Mouse (Mus musculus) adrenal gland, postnatal 25 days (tissue): ENCODE data around the gene 1700012B07Rik. TPM values are rescaled to one million over a fixed set of nuclear protein-coding genes. Genes with fewer than 3 reads are reported as not detected.
A peak's percentile ranks its signal among the peaks of the same experiment; 100 is the strongest.

Experiments
- DNase-seq: peaks from one replicate; pipeline ENCODE4 v3.0.0; 2021; ENCODE audit warnings: mixed read lengths
- long read RNA-seq: library from polyadenylated mRNA; stranded (forward); transcript quantifications from one replicate; pipeline ENCODE4 v2.0.0, GENCODE M21; 2021
- total RNA-seq: library from RNA; stranded (reverse); gene quantifications from 2 replicates; pipeline ENCODE4 v1.2.3, GENCODE M21; 2021

1700012B07Rik gene
- total RNA-seq, result not detected in 2 replicates
- long read RNA-seq, result 0 reads

DNA sequence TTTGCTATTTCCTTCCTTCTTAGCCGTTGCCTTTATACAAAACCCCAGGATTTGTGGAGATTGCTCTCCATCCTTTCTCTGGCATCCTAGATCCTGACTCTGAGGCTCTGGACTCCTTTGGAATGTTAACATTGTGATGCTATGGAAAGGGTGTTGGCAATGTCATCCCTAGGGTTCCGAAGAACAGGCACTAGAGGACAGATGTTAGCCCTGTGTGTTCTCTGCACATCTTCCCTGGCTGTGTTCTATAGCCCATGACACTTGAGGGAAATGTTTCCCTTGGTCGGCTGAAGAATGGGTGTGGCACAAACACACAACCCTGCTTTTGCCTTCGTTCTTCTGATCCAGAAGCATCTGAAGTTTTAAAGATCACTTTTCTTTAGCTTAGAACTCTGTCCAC lies at the start of gene 1700012B07Rik:
1700012B07Rik (minus strand) TSS at position 101 of the 400 bp plus-strand sequence.
- DNase-seq, result no peak

DNA sequence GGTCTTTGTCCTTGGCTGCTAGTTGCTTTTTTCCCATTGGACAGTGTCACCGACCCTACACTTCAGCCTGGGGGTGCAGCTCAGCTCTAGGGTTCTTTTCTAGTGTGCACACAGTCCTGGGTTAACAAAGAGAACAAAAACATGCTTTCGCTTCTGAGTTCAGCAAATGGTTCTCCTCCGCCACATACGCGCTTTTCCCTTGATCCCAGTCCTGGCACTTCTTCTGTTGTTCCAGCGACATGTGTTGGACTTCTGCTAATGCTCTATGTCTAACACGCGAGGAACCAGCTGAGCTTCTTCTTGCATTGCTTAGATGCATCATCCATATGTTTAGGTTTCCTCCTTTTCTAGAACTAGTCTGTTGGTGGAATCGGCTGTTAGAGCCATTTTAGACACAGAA lies 48.9 kb upstream of the 1700012B07Rik start:
- no peak for DNase-seq

DNA sequence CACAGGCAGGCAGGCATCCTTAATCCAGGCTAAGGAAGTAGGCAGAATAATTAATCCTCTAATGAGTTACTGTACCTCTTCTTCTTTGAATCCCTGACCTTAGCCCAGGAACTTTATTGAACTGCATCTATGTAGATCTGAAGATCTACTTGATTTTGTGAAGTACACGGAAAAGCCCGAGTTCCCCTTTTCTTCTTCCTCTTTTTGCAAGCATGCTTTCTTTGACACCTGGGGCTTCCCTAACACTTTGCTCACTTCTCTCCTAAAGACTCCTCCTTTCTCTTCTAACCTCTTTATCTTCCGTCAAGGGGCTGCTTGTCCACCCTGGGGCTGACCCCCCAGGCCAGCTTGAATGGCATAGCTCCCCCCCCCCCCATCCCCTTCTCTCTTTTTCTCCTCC lies 48.0 kb upstream of the 1700012B07Rik start:
- no peak for DNase-seq

DNA sequence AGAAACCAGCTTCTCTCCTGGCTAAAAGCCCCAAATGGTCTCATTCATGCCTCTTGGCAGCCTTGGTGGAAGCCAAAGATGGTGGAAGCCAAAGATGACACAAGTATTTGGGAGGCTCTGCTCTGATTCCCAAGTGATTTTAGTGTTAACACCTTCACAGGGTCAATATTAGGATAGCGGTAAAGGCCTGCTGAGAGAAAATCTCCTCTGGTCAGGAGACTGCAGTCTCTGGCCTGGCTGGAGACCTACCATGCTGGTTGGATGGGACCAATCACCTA lies 47.6 kb upstream of the 1700012B07Rik start:
- no peak for DNase-seq

DNA sequence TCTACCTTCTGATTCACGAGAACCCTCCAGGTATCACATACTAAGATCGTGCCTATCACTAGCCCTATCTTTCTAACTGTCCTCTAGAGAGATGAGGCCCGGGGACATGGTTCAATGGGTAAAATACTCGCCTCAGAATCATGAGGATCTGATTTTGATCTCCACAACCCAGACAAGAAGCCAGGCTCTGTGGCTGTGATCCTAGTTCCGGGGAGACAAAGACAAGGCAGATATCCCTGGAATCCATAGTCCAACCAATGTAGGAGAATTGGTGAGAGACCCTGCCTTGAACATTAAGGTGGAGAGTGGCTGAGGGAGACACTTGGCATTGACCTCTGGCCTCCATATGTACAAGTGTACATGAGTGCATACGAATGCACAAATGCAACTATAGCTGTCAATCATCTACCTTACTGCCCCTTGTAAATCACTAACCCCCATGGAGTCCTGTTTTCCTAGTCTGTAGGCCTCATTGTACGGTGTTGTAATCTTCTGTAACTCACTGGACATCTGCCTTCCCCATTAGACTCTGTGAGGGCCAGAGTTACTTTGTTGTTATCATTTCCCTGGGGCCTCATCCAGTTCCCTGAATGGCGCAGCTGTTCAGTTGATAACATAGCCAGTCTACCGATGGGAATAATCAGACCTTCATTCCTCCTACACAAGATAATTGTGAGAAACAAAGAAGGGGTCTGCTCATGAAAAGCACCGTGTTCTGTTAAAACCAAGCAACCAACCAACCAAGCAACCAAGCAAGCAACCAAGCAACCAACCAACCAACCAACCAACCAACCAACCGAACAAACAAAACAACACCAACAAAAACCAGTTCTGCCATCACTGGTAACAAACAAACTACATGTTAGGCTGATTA lies 47.0 kb upstream of the 1700012B07Rik start:
- no peak for DNase-seq

DNA sequence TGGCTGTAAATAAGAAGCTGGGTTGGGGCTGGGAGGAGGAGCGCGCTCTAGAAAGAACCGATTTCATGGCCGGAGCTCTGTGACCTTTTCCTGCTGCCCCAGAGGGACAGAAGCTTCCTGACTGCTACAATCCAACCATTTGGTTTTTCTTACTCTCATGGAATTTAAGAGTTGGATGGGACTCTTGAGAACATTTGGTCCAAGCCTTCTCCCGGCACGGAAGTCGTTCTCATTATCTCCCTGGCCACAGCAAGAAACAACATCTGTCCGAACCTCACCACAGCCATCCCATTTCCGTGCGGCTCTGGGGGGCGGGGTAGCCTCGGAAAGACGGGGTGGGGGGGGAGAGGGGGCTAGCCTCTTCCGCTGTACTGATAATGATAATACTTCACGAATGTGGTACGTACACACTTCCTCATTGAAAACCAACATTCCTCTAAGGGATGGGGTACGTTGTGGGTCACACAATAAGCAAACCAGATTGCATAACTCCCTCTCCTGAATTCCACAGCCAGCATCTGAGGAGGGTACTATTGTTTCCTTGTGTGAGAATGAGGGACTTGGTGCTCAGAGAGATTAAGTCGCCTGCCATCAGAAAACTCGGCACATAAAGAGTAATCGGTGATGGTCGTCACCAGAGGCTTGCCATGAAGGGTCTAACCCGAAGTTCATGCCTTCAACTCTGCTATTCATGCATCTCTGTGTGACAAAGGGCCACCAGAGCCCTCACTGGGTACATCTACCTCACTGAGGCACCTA lies 46.2 kb upstream of the 1700012B07Rik start:
- no peak for DNase-seq

DNA sequence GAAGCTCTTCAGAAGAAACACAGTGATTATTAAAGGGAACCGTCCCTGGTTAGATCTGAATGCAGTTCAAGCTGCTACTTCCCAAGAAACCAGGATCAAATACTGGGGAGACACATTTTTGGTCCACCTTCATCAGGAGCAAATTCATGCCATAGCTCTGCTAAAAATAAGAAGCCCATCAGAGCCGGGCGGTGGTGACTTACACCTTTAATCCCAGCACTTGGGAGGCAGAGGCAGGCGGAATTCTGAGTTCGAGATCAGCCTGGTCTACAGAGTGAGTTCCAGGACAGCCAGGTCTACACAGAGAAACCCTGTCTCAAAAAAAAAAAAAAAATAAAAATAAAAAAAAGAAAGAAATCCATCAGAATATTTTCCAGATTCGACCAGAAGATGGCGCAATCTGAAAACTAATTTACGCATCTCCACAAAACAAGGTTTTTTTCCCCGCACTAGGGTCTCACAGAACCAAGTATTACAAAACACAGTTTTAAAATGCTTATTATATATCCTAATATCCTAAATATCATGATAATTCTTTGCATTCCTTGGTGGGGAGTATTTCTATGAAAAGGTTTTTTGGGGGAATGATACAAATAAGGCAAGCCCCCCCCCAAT lies 45.4 kb upstream of the 1700012B07Rik start:
- no peak for DNase-seq

DNA sequence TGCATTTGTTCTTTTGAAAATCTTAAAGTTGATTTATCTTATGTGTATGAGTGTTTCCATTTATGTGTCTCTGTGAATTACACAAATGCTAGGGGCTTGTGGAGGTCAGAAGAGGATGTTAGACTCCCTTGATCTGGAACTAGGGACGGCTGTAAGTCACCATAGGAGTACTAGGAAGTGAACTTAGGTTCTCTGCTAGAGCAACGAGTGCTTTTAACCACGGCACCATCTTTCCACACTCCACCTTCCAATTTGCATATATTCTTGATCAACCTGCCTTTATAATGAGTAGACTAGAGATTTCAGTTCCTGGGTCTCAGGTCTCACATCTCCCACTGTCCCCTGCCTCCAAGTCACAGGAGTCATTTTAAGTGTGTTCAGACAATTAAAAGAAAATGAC lies 44.8 kb upstream of the 1700012B07Rik start:
- no peak for DNase-seq

DNA sequence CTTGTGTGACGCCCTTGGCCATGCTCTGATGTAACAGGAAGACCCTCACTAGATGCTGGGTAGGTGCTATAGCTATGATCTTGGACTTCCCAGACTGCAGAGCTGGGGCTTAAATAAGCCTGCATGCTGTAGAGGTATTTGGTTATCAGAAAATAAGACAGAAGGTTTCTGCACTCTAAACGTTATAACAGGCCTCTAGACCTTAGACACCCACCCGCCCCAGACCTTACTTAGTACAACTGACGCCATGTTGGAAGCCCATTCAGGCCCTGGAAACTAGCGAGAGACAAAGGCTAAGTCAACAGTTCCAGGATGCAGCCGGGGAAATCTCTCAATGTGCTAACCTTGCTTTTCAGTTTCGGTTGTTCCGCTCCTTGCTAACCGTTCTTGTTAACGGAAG lies 44.2 kb upstream of the 1700012B07Rik start:
- no peak for DNase-seq

DNA sequence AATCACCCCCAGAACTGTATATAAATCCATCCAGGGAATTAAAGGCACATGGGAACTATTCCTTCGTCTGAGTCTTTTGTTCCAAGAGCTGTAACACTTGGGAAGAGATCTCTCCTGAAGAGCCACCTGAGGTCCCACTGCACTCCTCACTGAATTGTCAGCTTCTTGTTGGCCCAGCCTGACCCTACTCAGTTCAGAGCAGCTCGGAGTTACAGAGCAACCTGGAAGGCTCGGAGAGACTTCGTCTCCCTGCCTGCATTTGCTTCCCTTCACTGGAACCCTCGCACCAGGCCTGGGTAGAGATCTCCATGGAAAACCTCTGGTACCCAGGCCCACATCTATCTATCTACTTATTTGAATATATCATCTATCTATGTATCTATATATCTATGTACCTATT lies 40.0 kb upstream of the 1700012B07Rik start:
- DNase-seq, result no peak

DNA sequence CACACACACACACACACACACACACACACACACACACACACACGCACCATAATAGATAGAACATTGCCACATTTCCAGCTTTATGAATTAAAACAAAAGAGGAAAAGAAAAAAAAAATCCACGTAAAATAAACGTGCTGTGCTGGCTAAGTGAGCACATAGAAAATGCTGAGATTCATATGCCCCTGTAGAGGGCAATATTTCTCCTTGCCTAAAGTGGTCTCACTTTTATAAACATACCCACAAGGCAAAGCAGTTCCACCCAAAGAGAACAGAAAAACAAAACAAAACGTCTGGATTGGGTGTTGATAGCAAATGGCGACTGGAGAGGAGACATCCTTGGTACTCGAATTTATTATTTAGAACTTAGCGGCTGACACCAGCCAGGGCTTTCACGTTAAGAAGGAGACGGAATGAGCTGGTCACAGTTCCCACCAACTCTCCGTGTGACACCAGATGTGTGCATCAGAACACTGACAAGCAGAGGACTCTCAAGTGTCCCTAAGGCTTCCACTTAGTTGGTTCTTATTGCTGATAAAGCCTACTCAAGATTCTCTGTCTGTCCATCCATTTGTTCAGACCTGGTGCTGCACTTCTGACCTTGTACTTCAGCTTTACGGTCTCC lies 38.8 kb upstream of the 1700012B07Rik start:
- no peak for DNase-seq

DNA sequence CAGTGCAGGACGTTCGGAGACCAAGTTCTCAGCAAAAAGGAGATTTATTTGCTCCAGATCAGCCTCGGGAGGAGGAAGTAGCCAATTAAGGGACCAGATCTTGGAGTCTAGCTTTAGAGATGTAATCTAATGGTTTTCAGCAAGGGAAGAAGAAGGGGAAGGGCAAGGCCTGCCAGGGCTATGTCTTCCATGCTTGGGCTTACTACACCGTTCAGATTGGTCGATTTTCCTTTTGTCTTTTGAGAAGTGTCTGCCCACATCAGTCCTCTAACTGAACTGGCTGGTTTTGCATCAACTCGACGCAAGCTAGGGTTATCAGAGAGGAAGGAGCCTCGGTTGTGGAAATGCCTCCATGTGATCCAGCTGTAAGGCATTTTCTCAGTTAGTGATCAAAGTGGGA lies 37.7 kb upstream of the 1700012B07Rik start:
- no peak for DNase-seq

DNA sequence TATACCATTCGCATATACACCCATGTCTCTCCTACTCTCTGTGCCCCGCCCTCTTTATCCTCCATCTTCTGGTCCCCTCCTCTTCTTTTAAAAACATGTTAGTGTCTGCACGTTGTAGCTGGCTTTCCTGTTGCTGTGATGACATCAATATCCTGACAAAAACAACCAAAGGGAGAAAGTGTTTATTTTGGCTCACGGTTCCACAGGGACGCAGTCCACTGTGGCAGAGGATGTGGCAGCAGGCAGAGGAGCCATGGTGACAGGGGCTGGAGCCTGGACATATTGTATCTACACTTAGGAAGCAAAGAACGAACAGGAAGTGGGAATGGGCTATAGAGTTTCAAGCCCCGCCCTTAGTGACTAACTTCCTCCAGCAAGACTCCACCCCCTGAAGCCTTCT lies 36.1 kb upstream of the 1700012B07Rik start:
- DNase-seq, result no peak

DNA sequence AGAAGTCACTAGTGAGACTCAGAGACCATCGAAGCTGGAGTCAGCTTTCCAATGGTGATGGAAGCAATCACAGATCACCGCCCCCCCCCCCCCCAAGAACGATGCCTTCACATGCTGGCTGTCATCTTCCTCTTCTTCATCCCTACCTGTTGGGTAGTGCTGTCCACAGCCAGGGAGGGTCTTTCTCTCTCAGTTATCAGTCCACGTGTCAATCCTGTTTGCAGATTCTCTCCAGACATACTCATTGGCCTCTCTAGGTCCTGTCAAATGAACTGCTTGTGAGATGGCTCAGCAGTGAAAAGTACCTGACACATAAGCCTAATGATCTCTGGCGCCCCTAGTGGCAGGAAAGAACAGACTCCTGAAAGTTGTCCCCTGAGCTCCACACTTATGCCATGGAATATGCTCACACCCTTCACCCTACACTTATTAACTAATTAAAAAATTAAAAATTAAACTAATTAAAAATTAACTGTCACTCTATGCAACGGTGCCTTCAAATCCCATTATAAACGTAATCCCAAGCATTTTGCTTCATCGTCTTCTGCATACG lies 35.4 kb upstream of the 1700012B07Rik start:
- peak; percentile 55 for DNase-seq

DNA sequence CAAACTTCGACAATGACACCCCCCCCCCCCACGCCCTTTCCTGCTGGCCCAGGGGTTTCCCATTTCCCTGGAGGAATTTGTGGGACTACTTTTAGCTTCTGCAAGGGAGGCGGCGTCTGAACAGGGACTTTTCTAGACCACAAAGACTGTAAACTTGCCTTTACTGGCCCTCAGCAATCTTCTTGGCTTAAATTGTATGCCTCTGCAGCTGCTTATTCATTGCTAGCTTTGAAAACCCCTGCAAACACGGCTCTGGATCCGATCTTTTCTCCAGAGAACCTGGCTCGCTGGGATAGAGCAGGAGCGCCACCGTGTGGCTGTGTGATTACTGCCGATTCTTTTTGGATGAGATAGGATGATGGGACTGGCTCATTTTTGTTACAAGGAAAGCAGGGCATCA lies 32.7 kb upstream of the 1700012B07Rik start:
- DNase-seq, result peak; percentile 92

DNA sequence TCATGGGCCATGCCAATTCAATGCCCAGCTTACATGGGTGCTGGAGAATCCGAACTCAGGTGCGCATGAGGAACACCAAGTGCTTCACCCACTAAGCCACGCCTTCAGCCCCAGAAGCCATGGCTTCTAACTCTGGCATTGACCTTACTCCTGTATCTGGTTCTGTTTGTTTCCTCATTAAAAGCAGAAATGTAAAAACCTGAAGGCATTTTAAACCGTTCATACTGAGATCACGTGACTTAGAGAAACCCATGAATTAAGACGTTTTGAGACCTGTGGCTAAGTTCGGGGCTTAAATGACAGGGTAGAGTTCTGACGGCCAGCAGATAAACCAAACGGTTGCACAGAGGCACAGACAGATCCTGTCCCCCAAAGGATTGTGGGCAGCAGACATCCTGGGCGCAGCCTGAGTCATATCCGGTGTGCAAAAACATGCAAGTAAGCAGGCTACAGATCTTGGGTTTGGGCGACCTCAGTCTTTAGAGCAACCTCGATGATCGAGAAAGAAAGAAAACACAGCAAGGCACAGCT lies 32.2 kb upstream of the 1700012B07Rik start:
- DNase-seq, result no peak

DNA sequence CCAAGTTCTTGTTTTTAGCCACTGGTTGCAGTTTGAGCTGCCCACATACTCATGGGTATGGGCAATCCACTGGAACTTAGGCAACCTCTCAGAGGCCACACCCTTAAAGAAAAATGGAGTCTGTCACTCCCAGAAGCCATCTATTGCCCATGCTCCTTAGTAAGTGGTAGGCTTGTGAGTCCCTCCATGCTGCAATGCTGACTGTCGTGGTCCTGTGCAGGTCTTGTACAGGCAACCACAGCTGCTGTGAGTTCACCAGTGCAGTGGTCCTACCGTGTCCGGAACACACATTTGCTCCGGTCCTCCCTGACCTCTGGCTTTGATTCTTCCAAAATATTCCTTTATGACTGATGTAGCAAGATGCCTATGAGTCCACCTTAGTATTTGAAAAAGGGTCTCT lies 31.6 kb upstream of the 1700012B07Rik start:
- DNase-seq, result no peak

DNA sequence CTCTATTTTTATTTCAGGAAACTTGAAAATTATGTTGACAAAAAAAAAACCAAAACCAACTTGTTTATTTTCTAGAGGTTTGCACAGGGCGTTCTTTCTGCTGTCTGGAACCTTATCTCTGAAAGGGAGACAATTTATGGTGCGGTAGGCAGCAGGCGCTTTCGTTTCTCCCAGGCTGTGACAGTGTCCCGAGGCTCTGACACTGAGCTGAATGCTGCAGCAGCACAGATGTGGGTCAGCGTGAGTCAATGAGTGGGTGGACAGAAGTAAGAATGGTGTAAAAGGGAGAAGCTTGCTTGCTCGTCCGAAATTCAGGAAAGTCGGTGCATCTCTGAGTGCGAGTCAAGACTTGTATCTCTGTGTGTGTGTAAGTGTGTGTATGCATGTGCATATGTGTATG lies 29.2 kb upstream of the 1700012B07Rik start:
- peak; percentile 57 for DNase-seq

DNA sequence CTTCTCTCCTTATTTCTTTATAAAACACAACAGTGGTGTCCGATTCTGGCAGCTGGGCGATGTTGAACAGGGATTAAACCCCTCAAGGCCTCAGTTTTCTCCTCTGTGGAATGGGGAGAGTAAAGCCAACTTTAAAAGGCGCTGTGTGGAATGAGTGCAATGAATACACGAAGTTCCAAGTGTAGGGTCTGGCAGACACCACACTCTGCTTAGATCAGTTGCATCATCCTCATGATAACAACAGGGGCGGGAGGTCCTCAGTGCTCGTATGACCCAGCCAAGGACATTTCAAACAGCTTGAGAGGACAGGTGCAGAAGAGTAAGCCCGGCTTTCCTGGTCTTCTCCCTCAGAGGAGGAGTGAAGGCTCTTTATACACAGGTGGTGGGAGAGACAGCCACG lies 26.2 kb upstream of the 1700012B07Rik start:
- DNase-seq, result no peak

DNA sequence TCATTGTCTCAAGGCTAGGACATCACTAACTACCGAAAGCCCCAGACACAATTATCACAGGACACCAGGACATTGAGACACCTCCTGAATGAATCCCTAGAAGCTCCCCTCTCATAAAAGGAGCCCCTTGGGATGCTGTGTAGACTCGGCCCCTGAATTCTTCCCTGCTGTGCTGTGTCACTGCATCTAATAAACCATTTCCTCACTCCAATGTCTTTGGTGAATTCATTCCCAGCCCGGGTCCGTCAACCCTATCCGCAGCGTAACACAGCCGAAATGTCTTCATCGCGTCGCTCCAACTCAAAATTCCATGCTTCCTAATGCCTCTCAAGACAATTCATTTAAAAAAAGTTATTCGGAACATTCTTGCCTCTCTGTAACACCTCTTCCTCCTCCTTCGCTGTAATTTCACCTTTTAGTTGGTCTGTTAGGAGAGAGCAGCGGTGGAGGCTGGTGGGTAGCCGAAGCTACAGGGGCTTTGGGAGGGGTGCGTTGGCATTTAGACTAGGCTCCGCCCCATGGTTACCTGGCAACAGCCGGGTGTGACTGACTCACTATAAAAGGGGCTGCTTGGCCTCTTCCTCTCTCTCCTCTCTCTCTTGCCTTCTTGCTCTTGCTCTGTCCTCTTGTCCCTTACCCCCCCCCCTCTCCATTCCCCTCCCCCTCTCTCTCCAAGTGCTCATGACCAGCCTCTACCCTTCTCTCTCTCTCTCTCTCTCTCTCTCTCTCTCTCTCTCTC lies 25.6 kb upstream of the 1700012B07Rik start:
- DNase-seq, result peak; percentile 28

DNA sequence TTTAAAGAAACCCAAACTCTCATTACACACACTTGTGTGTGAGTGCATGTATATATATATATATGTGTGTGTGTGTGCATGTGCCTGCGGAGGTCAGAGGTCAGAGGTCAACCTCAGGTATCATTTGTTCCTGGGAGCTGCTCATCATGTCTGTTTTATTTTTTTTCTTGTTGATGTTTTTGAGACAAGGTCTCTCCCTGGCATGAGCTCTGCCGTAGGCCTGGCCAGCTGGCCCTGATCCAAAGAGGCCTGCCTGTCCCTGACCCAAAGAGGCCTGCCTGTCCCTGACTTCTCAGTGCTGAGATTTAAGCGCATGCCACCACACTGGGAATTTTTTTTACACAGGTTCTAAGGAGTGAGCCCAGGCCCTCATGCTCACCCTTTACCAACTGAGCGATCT lies 24.1 kb upstream of the 1700012B07Rik start:
- DNase-seq, result peak; percentile 87

DNA sequence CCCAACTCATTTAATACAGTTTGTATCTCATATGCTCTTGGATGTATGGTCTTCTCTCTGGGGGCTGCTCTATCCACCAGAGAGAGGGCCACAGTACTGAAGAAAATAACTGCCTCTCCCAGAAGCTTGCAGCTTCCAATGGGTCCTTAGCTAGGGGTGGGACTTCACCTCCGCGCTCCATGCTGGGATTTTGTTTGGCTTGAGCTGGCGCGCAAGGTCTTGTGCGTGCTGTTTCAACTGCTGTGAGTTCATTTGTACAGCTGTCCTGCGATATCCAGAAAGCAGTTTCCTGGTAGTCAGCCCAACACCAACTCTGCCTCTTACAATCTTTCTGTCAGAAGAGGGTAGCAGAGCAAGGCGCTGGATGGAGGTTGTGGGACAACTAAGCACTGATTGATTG lies 18.5 kb upstream of the 1700012B07Rik start:
- DNase-seq, result no peak
